Mouse (Mus musculus) gastrocnemius, postnatal 14 days (tissue): ENCODE results near the gene T2. TPM values are rescaled to one million over a fixed set of nuclear protein-coding genes. Genes with fewer than 3 reads are reported as not detected.
A peak's percentile ranks its signal among the peaks of the same experiment; 100 is the strongest.

Experiments used
- DNase-seq: peaks from one replicate; pipeline ENCODE4 v3.0.0; 2021; ENCODE audit warnings: mixed read lengths
- intact Hi-C: fragments of 180-260 bp; cut with DNase I; formaldehyde crosslinking; loops from one replicate; pipeline ENCODE4 v1.15.1; 2025; ENCODE audit warnings: low total_unique reads
- total RNA-seq, 2 experiments: library from RNA; stranded (reverse); gene quantifications; 2 replicates each; pipeline ENCODE4 v1.2.3; 2021

The T2 gene
- total RNA-seq, 2 experiments from 2014 or later: not detected

DNA sequence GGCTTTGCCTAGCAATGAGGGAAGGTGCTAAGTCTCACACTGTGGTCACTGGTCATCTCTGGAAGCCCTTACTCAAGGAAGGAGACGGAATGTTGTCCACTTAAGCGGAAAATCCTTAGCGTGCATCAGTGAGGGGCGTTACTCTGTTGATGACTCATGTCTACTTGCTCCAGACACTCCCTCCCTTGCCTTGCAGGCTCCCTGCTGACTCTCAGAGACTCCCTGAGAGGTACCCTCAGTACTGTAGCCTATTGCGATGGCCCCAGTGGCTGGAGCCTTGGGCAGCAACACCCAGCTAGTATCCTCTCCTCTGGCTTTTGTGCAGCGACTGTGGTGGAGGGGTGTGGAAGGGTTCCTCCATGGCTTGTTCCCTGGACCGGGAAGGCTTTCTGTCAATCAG, 99.8 kb downstream of the T2 start:
- intact Hi-C loops: no loop called here
- no peak for DNase-seq

DNA sequence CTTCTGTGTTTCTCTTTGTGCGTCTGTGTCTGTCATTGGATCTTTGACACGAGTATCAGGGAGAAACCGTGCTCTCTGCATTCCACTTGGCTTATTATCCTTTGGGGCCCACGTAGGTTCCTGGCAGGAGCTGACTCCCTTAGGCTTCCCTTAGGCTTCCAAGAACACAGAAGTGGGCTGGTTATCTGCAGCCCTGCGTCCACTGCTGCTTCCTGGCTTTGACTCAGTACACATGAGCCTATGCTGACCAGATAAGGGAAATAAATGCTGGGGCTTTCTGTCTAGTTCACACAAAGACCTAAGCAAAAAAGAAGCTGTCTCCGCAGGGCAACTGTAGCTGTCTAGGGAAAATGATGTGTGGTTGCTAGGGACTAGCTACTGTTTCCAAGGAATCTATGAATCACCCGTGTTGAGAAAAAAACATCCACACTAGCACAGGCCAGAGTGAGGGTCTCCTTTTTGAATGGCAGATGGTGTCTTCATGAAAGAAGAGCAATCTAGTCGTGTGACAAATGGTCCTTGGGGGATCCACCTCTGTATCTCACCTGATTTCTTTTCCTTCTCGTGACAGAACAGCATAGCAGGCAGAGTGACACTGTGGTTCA, 101.2 kb downstream of the T2 start:
- no peak for DNase-seq
- intact Hi-C loops: no loop called here

DNA sequence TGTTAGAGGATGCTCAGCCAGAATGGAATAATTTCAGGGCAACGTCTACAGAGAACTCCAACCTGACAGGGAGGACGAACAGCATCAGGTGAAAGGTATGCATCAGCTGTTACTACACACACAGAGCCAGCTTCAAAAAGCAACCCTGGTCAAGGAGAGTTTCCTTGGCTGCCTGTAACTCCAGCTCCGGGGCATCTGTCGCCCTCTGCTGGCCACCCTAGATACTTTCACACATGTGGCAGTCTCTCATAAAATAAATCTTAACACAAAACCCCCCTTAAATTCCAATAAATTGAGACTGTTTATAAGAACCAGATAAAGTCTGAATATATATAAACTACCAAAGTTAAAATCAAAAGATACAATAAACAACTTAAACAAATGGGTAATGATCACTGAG, 105.8 kb downstream of the T2 start:
- intact Hi-C loops: no loop called here
- DNase-seq: peak; percentile 39

DNA sequence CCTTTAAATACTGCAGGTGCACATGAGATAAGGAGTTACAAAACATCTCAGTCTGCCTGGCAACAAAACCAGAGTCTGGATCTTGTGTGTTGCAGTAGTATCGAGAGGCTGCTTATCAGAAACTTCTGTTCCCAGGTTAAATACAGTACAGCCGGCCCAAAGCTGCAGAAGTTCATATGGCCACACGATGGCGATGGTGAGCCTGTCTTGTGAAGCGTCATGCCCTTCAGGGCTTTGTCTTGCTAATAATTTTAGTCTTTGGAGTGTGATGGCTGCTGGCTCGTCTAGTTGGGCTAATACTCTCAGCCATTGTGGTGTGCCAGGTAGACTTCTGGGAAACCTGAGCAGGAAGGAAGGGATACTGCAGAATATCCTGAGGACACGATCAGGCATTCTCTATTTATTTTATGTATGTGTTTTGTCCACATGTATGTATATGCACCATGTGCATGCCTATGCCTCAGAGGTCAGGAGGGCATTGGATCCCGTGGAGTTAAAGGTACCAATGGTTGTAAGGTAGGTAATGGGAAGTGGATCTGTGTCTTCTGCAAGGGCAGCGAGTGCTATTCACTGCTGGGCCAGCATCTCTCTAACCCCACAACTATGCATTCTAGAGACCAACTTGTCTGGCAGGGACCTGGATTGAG, 107.8 kb downstream of the T2 start:
- peak; percentile 40 for DNase-seq
- intact Hi-C loops: no loop called here

DNA sequence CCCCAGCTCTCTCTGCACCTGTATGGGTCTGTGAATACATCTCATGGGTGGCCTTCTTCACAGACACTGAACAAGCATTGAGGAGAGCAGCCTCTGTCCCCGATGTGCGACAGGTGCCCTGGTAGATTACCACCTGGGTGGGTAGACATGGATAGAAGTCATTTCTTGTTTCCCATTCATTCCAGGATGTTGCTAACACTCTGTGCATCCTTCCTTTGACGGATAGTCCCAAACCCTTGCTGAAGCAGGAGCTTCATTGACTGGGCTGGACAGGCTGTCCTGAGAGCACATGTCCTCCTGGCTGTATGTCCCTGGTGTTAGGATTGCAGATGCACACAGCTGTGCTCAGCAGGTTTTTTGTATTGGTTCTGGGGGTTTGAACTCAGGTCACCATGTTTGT, 112.0 kb downstream of the T2 start:
- intact Hi-C loops: loop anchor here (2.0 kb wide), 1 partner anchor 125 kb away; no protein-coding TSS in a partner anchor
- no peak for DNase-seq

DNA sequence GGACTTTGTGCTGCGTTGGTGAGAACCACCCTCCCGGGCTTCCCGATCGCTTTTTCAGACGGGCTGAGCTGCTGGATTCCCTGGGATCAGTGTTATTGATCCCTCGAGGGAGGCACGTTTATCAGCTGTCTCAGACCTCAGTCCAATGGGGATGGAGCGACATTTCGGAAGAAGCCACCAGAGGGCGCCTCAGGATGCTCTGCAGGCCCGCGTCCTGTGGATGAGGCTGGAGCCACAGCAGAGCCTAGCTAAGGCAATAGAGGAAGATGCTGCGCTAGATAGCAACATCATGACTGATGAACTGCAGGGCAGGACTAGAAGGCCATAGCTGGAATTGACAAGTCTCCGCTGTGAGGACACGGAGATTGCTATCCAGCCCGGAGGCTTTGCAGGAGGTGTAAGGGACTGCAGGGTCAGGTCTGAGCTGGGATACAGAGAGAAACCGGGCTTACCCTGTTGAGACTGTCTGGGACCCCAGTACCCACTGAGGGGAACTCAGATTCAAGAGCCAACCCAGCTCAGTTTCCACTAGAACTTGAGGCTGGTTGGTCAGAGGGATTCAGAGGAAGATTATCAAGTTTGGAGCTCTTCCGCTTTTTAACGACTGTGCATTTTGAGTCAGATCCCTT, 113.0 kb downstream of the T2 start:
- intact Hi-C loops: loop anchor here (2.0 kb wide), 1 partner anchor 124 kb away; no protein-coding TSS in a partner anchor
- peak; percentile 76 for DNase-seq

Other genes with a start within 250 kb of the T2 start
- gene Gm49673, start 208.2 kb upstream of the T2 start, total RNA-seq: under 1 TPM in 1 of 2 experiments, not detected in 1; 0.14 TPM
- gene Rnaset2a, start 207.9 kb upstream of the T2 start, total RNA-seq: 10 to 100 TPM; 13.9 to 14.6 TPM
- 10 to 100 TPM; 11.7 to 13.4 TPM for gene Fgfr1op, start 190.5 kb upstream of the T2 start, total RNA-seq
- not detected for gene Ccr6, start 119.9 kb upstream of the T2 start, total RNA-seq
- 100 to 1,000 TPM; 266 to 303 TPM for gene Mpc1, start 73.1 kb upstream of the T2 start, total RNA-seq
- 10 to 100 TPM; 13.3 to 14.8 TPM for gene Sft2d1, start 44.9 kb upstream of the T2 start, total RNA-seq
- under 1 TPM; 0.14 to 0.18 TPM for gene Prr18, start 18.5 kb upstream of the T2 start, total RNA-seq
- gene T, start 78.4 kb downstream of the T2 start, total RNA-seq: not detected
- 1 to 10 TPM; 5.2 to 6.5 TPM for gene Pde10a, start 169.4 kb downstream of the T2 start, total RNA-seq
- gene Gm17087, start 211.0 kb downstream of the T2 start, total RNA-seq: not detected